In genomic region chr14:48443796-48444195, GRCm38 (mm10) we compare ENCODE assay signal across 10 mouse cellular contexts. TPM values are rescaled to one million over a fixed set of nuclear protein-coding genes. Genes with fewer than 3 reads are reported as not detected.
DNase-seq lines count a peak whose midpoint lies in the region; TF ChIP-seq lines count a peak whose summit lies in the region.
"Had no signal": no experiment of that assay in that cellular context is flagged by ENCODE, and none has a peak within 500 bp of the region (broad histone marks: within the 10 kb centered on the region; RNA-seq: fewer than 3 reads in every experiment).

No protein-coding gene starts in this region.

- intact Hi-C loops in gastrocnemius, adult 2 months (cut with DNase I): no loop called here

- peak; percentile 22 for DNase-seq in gastrocnemius, adult 2 months
- DNase-seq in gastrocnemius, postnatal 10 days: no peak
- DNase-seq in ovary, postnatal 36 days (ENCODE audit: low spot score): peak; percentile 21
- DNase-seq in ovary, postnatal 14 days (ENCODE audit: low spot score): no peak
- DNase-seq in liver: peak; percentile 78
- DNase-seq in yolk sac, embryonic 10.5 days (ENCODE audit: low spot score): peak; percentile 6
- no peak for DNase-seq in thymus, postnatal 25 days
- DNase-seq in neural tube, embryonic 10.5 days (ENCODE audit: extremely low spot score, low spot score): no peak

- no peak overlapping the region for H3K27ac ChIP-seq in gastrocnemius, adult 2 months
- H3K27ac ChIP-seq: midbrain, embryonic 15.5 days had no signal

- TF ChIP-seq CTCF in gastrocnemius, adult 2 months (IDR thresholded peaks at IDR 0.05): no peak

- H3K4me3 ChIP-seq in gastrocnemius, adult 2 months: no peak overlapping the region
- H3K4me3 ChIP-seq: heart, embryonic 12.5 days; midbrain, embryonic 15.5 days had no signal

RNA-seq across cellular contexts. Expression of gene Tmem260, which starts 2.1 kb away (rescaled TPM):
- total RNA-seq in gastrocnemius, adult 2 months (2021): 1 to 10 TPM; 3.5 to 5.0 TPM
- total RNA-seq in gastrocnemius, postnatal 10 days (2021): 10 to 100 TPM in 1 of 2 experiments, 1 to 10 TPM in 1; 9.4 to 12.9 TPM

Comparison
In these comparisons a context has a peak if more than half of its experiments do, and no peak if none do; other contexts are left out.
1. DNase-seq: peak in gastrocnemius, adult 2 months (single experiment), ovary, postnatal 36 days (single experiment), liver (single experiment) and yolk sac, embryonic 10.5 days (single experiment); none in gastrocnemius, postnatal 10 days (single experiment), ovary, postnatal 14 days (single experiment), thymus, postnatal 25 days (single experiment) and neural tube, embryonic 10.5 days (single experiment).